Mouse (Mus musculus) C2C12 (cell line): ENCODE measurements around the gene Krtap4-6.

Experiments used
- CEBPB ChIP-seq: IDR thresholded peaks from one replicate; pipeline ENCODE4 v1.6.1; 2011; ENCODE audit warnings: low read depth, mild to moderate bottlenecking, control low read depth, moderate library complexity
- CTCF ChIP-seq: IDR thresholded peaks from one replicate; pipeline ENCODE4 v1.5.1; 2011; ENCODE audit not compliant: control insufficient read depth, insufficient read depth, insufficient read length
- FOSL1 ChIP-seq: IDR thresholded peaks from one replicate; pipeline ENCODE4 v1.8.0; 2011; ENCODE audit warnings: mild to moderate bottlenecking, low read length; ENCODE audit not compliant: poor library complexity, insufficient read depth, severe bottlenecking
- MAX ChIP-seq: IDR thresholded peaks from one replicate; pipeline ENCODE4 v1.6.1; 2011; ENCODE audit warnings: mild to moderate bottlenecking, control low read depth
- MYOD1 ChIP-seq: IDR thresholded peaks from one replicate; pipeline ENCODE4 v1.6.1; 2011; ENCODE audit warnings: low read depth; ENCODE audit not compliant: control insufficient read depth, insufficient read length
- USF1 ChIP-seq: IDR thresholded peaks from one replicate; pipeline ENCODE4 v1.6.1; 2011; ENCODE audit warnings: low read depth, mild to moderate bottlenecking, control low read depth, moderate library complexity

GRCm38 (mm10) chr11:99634653-99635134 lies 31.1 kb downstream of the Krtap4-6 start, which contains the start of gene Krtap4-2:
- TF ChIP-seq CTCF (no peak), USF1 (no peak), MAX (no peak), CEBPB (no peak), MYOD1 (peak; percentile 85), FOSL1 (no peak)
